Mouse (Mus musculus) embryonic fibroblast, embryonic 13.5 days (primary cell): ENCODE data around the gene Mrpl58. TPM values are rescaled to one million over a fixed set of nuclear protein-coding genes. Genes with fewer than 3 reads are reported as not detected.

Source experiments
- H3K27ac ChIP-seq: 2 replicates; pipeline ENCODE4 v1.5.1; 2012; ENCODE audit warnings: low read length, control low read depth, inconsistent platforms; ENCODE audit not compliant: insufficient read depth
- H3K4me1 ChIP-seq: 2 replicates; pipeline ENCODE4 v1.6.1; 2011; ENCODE audit warnings: low read length; ENCODE audit not compliant: control insufficient read depth, insufficient read depth
- H3K4me3 ChIP-seq: 2 replicates; pipeline ENCODE4 v1.5.1; 2011; ENCODE audit warnings: mild to moderate bottlenecking, control low read depth, low read length; ENCODE audit not compliant: insufficient read depth
- CTCF ChIP-seq: IDR thresholded peaks from 2 replicates; pipeline ENCODE4 v1.5.1; 2011; ENCODE audit warnings: mild to moderate bottlenecking, control low read depth, low read length, moderate library complexity, borderline replicate concordance; ENCODE audit not compliant: insufficient read depth
- POLR2A ChIP-seq: IDR thresholded peaks from 2 replicates; pipeline ENCODE4 v1.6.1; 2011; ENCODE audit warnings: low read depth, mild to moderate bottlenecking, control low read depth, low read length, moderate library complexity
- polyA plus RNA-seq: library from polyadenylated mRNA; stranded (reverse); fragments of >200 nt; gene quantifications from 2 replicates; pipeline ENCODE4 v1.2.4, GENCODE M21; 2011; ENCODE audit warnings: low read depth; ENCODE audit not compliant: missing spikeins, insufficient read length

Gene Mrpl58
- polyA plus RNA-seq, 1 experiment = 46.6 TPM

DNA sequence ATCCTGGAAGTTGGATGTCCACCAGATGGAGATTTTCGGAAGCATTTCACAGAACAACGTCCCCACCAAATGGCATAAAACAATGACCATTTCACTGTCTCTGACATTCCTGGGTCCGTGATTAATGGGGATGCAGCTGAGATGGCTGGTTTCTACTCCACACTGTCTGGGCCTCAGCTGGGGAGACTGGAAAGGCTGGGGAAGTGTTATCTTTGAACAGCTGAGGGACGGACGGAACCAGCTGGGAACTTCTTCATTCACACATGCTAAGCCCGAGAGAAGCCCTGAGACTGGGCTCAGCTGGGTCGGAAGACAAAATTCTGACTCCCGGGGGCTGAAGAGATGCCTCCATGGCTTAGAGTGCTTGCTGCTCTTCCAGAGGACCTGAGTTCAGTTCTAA lies 32.2 kb upstream of the Mrpl58 start:
- no peak overlapping the region for H3K4me3 ChIP-seq
- no peak for TF ChIP-seq POLR2A
- no peak for TF ChIP-seq CTCF
- no peaks in the 10 kb centered on the region for H3K4me1 ChIP-seq
- no peak overlapping the region for H3K27ac ChIP-seq

DNA sequence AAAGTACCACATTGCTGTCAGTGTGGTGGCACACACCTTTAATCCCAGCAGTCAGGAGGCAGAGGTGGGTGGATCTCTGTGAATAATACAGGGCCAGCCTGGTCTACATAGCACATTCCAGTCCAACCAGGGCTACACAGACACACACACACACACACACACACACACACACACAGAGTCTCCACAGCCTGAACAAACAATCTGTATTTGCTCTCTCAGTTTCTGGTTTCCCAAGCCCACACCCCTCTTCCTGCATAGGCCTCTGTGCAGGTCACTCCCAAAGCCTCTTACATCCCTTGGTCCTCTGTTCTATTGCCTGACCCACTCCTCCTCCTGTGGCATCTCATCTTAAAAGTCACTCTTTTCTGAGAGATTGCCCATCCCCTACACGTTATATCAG lies 31.5 kb upstream of the Mrpl58 start:
- no peak overlapping the region for H3K4me3 ChIP-seq
- no peak overlapping the region for H3K27ac ChIP-seq
- no peaks in the 10 kb centered on the region; the same call in 1 of the 2 replicates for H3K4me1 ChIP-seq
- TF ChIP-seq POLR2A (no peak), CTCF (no peak)

DNA sequence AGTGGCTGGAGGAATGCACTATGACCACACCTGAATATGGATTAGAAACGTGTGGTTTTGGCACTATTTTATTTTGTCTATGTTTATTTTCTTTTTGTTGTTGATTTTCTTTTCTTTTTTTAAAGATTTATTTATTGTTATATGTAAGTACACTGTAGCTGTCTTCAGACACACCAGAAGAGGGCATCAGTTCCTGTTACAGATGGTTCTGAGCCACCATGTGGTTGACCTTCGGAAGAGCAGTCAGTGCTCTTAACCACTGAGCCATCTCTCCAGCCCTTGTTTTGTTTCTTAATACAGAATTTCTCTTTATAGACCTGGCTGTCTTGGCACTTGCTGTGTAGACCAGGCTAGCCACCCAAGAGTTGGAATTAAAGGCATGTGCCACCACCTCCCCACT lies 30.8 kb upstream of the Mrpl58 start:
- no peaks in the 10 kb centered on the region; the same call in 1 of the 2 replicates for H3K4me1 ChIP-seq
- TF ChIP-seq CTCF (no peak), POLR2A (no peak)
- H3K4me3 ChIP-seq = no peak overlapping the region
- H3K27ac ChIP-seq = no peak overlapping the region

DNA sequence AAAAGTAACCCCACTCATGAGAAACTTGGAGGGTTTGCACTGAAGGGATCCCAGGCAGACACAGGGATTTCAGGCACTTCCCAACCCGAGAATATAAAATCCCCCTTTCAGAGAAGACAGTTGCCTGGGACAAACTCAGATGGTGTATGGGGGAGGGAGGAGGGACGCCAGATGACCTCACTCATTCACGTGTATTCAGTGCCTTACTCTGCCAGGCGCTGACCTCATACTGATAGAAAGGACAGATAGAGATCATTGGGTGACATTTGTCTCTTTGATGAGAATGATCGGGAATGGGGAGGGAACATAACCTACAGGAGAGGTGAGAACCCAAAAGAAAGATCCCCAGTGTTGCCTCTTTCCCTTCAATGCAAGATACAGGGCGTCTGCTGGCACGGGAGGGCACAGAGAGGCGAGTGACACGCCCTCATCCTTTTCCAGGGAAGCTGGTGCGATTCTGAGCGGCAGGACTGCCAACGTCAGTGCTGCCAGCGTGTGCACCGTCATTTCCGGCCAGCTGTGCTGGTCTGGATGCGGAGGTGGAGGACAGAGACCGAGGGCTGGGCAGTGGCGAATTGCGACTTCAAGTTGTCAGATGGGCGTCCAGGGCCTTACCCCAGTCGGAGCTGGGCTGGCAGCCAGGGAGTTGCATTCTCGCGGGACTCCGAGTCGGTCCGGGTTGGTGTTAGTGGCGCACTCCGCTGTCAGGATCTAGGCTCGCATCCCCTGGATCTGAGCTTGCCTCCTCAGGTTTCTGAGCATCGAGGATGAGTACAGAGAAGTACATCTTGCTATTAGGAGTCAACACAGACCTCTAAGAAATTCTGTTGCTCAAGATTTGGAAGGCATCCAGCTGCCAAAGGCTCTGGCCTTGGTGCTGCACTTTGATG lies 29.5 kb upstream of the Mrpl58 start:
- no peaks in the 10 kb centered on the region; the same call in 1 of the 2 replicates for H3K4me1 ChIP-seq
- TF ChIP-seq POLR2A = peak; percentile 58
- no peak for TF ChIP-seq CTCF
- no peak overlapping the region for H3K27ac ChIP-seq
- H3K4me3 ChIP-seq = peak overlapping the region; percentile 3

DNA sequence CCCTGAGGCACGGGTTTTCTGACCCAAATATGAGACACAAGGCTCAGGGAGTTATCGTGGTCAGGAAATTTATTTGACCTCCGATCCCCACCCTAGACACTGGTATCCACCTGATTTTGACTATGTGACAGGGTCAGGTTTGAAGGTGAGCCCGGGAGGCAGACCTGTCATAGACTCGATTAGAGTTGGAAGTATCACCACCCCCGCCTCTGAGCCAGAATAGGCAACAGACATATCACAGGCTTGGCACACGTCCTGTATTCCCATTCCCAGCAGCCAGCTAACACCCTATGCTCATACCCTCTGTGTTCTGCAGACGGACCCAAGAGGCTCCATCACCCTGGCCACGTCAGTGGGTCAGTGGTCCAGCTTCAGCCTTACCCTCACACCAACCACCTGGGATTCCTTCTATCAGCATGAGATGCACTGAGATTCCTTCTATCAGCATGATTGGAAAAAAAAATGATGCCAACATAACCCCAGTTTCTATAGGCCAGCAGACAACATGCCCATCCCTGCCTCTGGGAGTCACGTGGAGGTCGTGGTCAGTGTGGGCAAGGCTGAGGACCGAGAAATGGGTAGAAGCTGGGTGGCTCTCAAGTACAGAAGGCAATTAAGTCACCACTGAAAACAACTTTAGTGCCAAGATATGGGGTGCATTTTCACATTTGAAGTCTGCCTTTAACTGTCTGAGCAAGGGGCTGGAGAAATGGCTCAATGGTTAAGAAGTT lies 28.7 kb upstream of the Mrpl58 start:
- TF ChIP-seq CTCF (no peak), POLR2A (no peak)
- no peak overlapping the region for H3K27ac ChIP-seq
- H3K4me3 ChIP-seq = no peak overlapping the region
- H3K4me1 ChIP-seq = no peaks in the 10 kb centered on the region; the same call in 1 of the 2 replicates

DNA sequence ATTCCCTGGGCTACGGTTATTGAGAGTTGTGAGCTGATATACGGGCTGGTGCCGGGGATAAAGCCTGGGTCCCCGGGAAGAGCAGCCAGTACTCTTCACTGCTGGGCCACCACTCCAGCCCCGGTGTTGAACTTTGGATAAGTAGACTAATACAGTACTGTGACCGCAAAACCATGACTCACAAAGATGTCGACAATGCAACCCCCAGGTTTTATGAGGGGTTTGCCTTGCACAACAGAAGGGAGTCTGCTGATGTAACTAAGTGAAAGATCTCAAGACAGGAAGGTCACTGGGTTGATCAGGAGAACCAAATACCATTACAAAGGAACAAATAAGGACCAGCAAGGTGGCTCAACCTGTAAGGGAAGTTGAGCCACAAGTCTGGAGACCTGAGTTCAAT lies 26.8 kb upstream of the Mrpl58 start:
- H3K4me1 ChIP-seq = no peaks in the 10 kb centered on the region; the same call in 1 of the 2 replicates
- TF ChIP-seq CTCF (no peak), POLR2A (no peak)
- no peak overlapping the region for H3K4me3 ChIP-seq
- H3K27ac ChIP-seq = no peak overlapping the region

DNA sequence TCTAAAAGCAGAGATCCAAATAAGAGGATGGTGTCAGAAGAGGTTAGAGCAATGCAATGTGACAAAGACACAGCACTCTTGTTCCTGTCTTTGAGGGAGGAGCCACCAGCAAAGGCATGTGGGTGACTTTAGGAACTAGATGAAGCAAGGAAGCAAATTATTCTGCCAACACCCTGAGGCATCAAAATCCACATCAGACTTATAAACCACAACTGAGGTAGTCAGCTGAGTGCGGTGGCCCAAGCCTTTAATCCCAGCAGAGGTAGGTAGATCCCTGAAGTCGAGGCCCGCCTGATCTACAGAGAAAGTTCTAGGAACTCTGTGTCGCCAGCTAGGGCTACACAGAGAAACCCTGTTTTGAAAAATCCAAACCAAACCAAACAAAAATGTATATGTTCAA lies 26.3 kb upstream of the Mrpl58 start:
- Histone ChIP-seq H3K4me1 (no peaks in the 10 kb centered on the region; the same call in 1 of the 2 replicates), H3K27ac (no peak overlapping the region)
- no peak for TF ChIP-seq CTCF
- TF ChIP-seq POLR2A = no peak

DNA sequence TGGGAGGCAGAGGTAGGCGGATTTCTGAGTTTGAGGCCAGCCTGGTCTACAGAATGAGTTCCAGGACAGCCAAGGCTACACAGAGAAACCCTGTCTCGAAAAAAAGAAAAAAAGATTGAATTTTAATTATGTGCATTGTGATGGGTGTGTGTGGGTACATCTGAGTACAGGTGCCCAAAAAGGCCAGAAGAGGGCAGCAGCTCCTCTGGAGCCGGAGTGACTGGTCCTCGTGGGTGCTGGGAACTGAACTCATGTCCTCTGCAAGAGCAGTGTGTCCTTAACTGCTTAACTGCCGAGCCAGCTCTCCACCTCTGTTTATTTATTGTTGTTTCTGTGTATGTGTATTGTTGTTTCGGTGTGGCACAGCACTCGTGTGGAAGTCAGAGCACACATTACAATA lies 25.7 kb upstream of the Mrpl58 start:
- Histone ChIP-seq H3K4me3 (no peak overlapping the region), H3K4me1 (no peaks in the 10 kb centered on the region; the same call in 1 of the 2 replicates), H3K27ac (no peak overlapping the region)
- TF ChIP-seq POLR2A (no peak), CTCF (no peak)

More for the DNA sequence above, 26.3 kb upstream of the Mrpl58 start:
- H3K4me3 ChIP-seq = no peak overlapping the region

DNA sequence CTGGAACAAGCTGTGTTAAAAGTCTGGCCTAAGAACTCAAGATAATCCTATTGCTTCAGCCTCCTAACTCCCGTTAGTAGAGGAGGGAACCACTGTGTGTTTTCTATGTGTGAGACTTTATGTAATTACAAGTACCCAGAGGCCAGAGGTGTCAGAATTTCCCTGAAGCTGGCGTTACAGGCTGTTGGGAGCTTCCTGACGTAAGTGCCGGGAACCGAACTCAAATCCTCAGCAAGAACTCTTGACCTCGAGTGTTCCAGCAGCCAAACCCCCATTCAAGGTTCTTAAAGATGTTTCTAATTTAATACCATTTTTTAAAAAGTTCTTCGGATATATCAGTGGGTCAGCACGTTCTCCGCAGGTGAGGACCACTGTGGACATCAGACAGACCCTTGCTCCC lies 22.3 kb upstream of the Mrpl58 start:
- peak overlapping the region; percentile 23 for H3K4me3 ChIP-seq
- peak overlapping the region; percentile 20; the same call in 1 of the 2 replicates for H3K27ac ChIP-seq
- peaks cover 21% of the 10 kb centered on the region for H3K4me1 ChIP-seq
- TF ChIP-seq POLR2A (no peak), CTCF (no peak)
